Mouse (Mus musculus): Measurements from ENCODE around the gene Zfp11.

Zfp11 gene

GRCm38 (mm10) chr5:129607476-129607875 is 62.4 kb downstream of the Zfp11 start:
- no peak for DNase-seq
